Mouse (Mus musculus): ENCODE results near the gene St8sia1. TPM values are rescaled to one million over a fixed set of nuclear protein-coding genes. Genes with fewer than 3 reads are reported as not detected.

Gene St8sia1
- total RNA-seq, 2 experiments from 2014 or later: 1.5 to 2.0 TPM

GRCm38 (mm10) chr6:142908911-142909770 is 55.1 kb downstream of the St8sia1 start:
- DNase-seq: no peak

- no peak for DNase-seq
Observed at GRCm38 (mm10) chr6:142908412-142908811, 55.8 kb downstream of the St8sia1 start.

GRCm38 (mm10) chr6:142895371-142895770 is 68.9 kb downstream of the St8sia1 start:
- DNase-seq: no peak

- DNase-seq: no peak
Observed at GRCm38 (mm10) chr6:142893716-142894115, 70.5 kb downstream of the St8sia1 start.

DNA sequence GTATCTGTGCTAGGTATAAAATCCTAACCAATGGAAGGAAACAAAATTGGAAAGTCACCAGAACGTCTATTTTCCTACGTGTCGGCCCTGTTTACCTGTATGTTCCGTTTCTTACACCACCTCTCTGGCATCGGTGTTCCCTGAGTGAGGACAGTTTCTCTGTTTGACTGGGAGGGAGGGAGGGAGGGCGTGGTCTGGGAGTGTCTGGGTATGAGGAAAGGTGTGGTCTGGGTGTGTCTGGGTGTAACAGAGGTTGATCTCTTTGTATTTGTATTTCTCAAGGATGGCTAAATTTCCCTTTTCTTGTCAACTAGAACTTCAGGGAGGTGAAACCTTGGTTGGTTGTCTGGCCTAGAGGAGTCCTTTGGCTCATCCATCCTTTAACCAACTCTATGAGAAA is 73.9 kb downstream of the St8sia1 start:
- DNase-seq: no peak

DNA sequence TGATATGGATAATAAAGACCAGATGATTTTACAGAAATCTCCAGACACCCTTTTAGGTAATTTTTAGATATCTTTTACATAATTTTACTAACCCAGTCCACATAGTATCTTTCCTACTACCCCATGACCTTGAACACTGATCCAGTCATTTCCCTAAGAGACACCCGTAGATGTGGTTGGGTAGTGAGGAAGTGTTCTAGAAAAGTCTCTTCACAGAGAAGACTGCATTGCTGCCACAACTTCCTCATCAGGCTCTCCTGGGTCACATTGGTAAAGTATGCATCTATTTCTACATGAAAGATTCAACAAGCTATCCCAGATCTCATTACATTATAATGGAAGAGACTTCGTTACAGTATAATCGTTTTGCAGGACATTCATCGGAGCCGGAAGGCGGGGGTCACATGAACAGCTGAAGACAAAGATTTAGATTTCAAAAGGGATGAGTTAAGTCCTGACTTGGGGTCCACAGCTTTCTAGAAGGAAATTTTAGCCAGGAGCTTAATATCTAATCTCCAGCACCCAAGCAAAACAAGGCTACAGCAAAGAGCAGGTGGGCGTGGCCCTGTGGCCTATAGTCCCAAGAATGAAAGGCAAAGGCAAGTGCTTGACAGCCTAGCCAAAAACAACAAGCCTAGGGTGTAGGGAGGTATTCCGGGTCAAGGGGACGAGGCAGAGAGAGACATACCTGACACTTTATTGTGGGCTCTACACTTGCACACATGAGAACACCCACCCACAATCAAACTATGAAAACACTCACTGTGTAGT is 75.1 kb downstream of the St8sia1 start:
- DNase-seq: no peak

- no peak for DNase-seq
Observed at GRCm38 (mm10) chr6:142888346-142888745, 75.9 kb downstream of the St8sia1 start.

GRCm38 (mm10) chr6:142887375-142887774 is 76.9 kb downstream of the St8sia1 start:
- no peak for DNase-seq

DNA sequence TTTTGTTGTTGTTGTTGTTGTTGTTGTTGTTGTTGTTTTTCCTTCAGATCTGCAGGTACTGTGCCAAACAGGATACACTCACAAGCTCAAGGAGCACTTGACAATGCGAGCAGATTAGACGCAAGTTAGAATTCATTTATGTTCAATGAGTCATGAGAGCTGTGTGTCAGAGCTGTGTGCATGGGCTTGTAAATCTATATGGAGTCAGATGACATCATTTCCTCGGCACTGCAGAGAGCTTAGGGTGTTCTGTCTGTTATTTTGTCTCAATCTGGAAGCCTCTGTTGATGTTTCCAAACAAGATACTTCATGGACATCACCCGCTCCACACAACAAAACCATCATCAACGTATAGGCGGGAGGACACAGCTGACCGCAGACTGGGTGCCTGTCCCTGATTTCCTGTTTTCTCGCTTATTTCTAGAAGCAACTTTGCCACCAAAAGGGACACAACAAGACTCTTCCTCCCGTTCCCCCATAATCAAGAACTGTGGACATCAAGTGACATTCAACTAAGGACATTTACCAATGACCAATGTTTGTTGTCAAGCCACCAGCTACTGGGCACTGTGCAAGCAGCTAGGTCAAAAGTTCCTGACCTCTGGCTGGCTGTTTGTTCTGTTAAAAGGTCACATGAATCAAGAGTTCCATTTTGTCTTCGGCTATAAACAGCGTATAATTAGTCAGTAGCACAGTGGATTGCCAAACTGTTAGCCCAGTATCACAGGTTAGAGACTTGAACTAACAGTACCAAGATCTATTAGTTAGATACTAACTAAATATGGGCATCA is 78.7 kb downstream of the St8sia1 start:
- DNase-seq: no peak

DNA sequence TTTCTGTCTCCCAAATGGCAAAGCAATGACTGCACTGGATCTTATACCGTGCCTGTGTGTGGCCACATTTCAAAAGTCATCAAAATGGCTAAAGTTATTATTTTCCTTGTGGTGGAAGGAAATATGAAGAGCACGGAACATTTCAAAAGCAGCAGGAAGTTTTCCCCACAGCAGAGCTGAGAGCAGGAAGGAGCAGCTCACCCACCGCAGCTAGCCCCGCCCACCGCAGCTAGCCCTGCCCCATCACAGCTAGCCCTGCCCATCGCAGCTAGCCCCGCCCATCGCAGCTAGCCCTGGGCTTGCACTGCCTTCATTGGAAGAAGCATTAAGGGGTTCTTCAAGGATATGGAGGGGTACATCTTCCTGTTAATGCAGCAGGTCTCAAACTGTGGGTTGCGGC is 80.1 kb downstream of the St8sia1 start:
- peak; percentile 24 for DNase-seq

DNA sequence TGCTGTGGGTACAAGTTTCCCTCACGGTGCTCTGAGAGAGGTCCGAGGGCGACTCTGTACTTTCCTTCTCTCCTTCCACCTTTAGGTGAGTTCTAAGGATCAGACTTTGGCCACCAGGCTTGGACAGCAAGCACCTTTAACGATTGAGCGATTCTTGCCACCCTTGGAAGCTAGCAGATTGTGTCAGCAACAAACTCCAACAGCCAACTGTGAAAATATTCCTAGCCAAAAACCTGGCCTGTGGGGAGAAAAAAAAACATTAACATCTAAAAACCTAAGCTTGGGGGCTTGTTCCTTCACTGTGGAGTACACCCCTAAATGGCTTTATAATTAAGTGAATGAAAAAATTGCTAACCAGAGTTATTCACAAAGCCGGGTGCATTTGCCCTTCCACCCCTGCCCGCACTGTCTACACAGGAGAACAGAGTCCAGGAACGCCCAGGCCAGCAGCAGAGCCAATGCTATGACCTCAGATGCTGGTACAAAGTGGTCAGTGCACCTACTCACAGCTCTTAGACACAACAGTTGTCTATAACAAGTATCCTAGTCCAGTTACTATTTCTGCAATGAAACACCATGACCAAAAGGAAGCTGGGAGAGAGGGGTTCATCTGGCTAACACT is 83.3 kb downstream of the St8sia1 start:
- no peak for DNase-seq

DNA sequence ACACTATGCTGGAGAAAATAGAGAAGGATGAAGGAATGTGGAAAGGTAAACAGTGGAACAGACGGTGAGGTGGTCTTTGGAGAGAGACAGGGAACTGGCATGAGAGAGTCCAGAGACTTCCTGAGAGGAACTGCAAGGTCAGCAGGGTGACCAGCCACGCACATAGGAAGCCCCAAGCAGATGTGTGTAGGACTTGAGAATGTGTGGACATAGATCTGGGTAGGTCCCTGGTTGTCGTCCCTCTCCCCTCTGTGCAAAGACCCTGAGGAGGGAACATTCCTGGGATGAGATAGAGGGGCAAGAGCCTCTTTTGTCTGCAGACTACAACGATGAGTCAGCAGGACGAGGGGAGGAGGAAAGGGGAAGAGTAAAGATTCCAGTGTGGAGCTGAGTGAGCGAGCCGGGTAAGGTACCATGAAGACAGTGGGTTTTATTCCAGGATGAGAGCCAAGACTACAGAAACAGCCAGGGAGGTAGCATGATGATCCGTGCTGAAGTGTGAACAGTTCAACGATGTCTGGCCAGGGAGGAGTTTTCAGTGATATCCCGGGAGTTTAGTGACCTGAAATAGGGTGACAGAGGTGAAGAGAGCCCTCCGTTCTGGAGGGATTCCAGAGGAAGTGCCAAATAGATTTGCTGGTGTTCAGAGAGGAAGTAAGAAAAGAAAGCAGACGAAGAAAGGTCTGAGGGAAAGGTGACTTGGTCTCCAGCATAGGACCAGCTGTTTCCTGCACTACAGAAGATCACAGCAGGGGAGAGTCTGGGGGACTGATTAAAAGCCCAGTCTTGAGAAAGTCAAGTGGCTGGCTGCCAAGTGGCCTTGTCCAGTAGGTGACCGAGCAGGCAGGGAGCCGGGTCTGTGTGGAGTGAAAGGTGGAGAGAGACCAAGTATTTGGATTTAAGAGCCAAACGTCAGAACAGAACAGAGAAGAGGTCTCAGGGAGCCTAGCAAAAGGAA is 85.2 kb downstream of the St8sia1 start:
- peak; percentile 63 for DNase-seq

- DNase-seq: no peak
Observed at GRCm38 (mm10) chr6:142877221-142877620, 87.0 kb downstream of the St8sia1 start.

- no peak for DNase-seq
Observed at GRCm38 (mm10) chr6:142876279-142876899, 87.9 kb downstream of the St8sia1 start.

DNA sequence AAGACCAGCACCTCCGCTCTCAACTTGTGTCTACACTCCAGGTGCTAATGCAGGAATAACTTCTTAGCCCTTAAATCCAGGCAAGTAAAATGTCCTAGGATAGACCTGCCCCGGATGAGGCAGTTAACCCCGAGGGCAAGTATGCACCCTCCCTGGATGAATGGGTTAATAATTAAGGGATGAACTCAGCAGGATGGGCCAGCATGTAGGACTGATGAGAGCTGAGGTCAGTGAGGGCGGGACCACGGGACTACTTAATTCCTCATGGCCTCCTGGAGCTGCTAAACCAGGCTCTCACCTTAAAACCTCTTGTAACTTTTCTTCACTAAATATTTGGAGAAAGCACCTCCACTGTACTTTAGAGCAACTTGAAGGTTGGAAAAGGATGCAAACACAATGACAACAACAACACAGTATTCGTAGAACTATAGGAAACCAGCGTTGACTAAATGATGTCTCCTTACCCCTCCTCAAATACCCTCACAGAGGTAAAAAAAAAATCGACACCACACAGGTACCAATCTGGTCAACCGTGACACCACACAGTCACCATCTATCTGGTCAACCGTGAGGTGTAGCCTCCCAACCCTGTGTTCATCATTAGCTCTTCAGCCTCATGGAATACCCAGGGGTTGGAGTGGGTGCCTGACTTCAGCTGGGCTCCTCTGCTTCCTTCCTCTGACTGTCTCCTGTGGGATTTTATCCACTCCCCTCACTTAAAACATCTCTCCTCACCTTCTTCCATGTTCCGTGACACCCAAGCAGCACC is 90.3 kb downstream of the St8sia1 start:
- DNase-seq: no peak

- DNase-seq: no peak
Observed at GRCm38 (mm10) chr6:142869715-142870422, 94.4 kb downstream of the St8sia1 start.

- DNase-seq: peak; percentile 39
Observed at GRCm38 (mm10) chr6:142867471-142868055, 96.7 kb downstream of the St8sia1 start.

- DNase-seq: no peak
Observed at GRCm38 (mm10) chr6:142867023-142867422, 97.2 kb downstream of the St8sia1 start.

DNA sequence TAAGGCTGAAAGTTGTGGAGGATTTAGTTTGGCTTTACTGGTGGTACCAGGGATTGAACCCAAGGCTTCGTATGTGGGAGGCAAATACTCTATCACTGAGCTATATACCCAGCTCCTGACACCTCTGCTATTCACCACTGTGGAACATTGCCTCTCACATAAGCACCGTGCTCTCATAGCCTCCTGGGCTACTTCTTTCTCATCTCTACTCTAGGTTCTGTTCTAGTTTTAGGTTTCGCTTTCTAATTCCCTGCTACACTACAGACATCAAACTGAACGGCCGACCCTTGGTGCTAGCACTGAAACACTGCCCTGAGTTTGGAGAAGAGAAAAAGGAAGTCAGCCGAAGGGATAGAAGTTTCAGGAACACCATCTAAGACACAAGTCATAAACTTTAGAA is 99.1 kb downstream of the St8sia1 start:
- DNase-seq: no peak

Data from heart, postnatal 4 days (tissue).